Mouse (Mus musculus) bone marrow macrophage, adult 2 months (primary cell): Measurements from ENCODE around the gene Dock4.

ENCODE experiments used
- CTCF ChIP-seq: IDR thresholded peaks from 2 replicates; pipeline ENCODE4 v1.5.1; 2012; ENCODE audit warnings: low read depth, mild to moderate bottlenecking, low read length, moderate library complexity
- POLR2A ChIP-seq: IDR thresholded peaks from 2 replicates; pipeline ENCODE4 v1.6.1; 2012; ENCODE audit warnings: mild to moderate bottlenecking, low read depth, low read length, borderline replicate concordance

- TF ChIP-seq POLR2A = no peak
- no peak for TF ChIP-seq CTCF
Observed at GRCm38 (mm10) chr12:40417257-40417656, 28.5 kb upstream of the Dock4 start.
